Mouse (Mus musculus): ENCODE data around the gene Tprn.
"Not testable (repeated sequence)": the region's sequence is repeated elsewhere in the genome, so short reads cannot be mapped to it uniquely, and the experiment has no call there.

- not testable (repeated sequence) for TF ChIP-seq CTCF (IDR thresholded peaks at IDR 0.05; ENCODE audit: low read depth, low read length); POLR2A (IDR thresholded peaks at IDR 0.05; ENCODE audit: borderline replicate concordance, low read depth, low read length)
Observed at GRCm38 (mm10) chr2:25256443-25257109, 5.8 kb upstream of the Tprn start.
